Mouse (Mus musculus) ES-Bruce4 (cell line): ENCODE results near the gene Zfp987.
"Not testable (repeated sequence)": the region's sequence is repeated elsewhere in the genome, so short reads cannot be mapped to it uniquely, and the experiment has no call there.

Source experiments
- CTCF ChIP-seq: IDR thresholded peaks from one replicate; pipeline ENCODE4 v1.8.1; 2011; ENCODE audit warnings: low read depth, low read length
- EP300 ChIP-seq: IDR thresholded peaks from 2 replicates; pipeline ENCODE4 v1.6.1; 2011; ENCODE audit warnings: low read depth, low read length; ENCODE audit not compliant: insufficient read depth
- POLR2A ChIP-seq: IDR thresholded peaks from one replicate; pipeline ENCODE4 v1.8.1; 2011; ENCODE audit warnings: low read length; ENCODE audit not compliant: insufficient read depth

DNA sequence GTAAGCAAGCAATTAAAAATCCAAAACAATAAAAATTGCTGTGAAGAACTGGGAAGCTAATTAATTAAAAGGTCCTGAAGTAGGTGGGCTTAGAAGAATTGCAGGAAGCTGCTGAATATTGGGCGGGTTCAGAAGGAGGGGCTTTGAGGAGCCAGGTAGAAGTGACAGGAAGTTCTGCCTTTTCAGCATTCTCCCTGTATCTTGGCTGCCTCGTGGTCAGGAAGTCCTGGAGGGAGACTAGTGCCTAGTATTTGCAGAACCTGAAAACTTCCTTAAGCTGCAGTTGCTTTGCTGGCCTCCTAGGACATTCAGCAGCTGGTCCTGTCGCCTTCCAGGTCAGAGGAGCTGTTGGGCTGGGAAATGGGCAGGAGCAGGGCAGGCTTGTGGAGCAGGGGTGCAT lies 4.3 kb downstream of the Zfp987 start:
- not testable (repeated sequence) for TF ChIP-seq CTCF, POLR2A, EP300
